Comparison of ENCODE assay signal across 7 mouse cellular contexts in the genomic region with DNA sequence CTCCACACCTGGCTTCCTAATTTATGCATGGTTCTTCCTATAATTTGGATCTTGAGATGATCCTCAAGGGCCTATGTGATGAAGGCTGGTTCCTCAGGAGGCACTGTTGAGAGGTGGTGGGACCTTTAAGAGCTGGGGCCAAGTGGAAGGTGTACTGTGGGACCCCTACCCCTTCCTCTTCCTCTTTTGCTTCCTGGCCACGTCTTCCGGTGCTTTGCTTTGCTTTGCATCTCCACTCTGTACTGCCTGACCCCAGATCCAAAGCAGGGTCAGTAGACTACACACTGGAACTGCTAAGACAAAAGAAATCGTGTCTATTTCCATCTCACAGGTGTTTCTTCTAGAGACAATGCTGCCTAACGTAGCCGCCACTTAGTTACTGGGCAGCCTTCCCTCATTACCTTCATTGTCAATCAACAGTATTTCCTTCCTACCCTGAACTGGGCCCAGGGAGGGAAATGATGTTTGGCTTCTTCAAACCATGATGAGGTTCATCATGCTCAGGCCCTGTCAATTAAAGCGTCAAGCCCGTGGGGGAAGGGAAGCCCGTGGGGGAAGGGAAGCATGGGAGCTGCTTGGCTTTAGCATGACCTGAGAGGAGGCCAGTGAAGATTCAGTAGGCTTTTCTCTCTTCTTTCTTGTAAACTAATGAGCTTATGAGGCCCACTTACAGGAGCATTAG. TPM values are rescaled to one million over a fixed set of nuclear protein-coding genes. Genes with fewer than 3 reads are reported as not detected.
A peak's percentile ranks its signal among the peaks of the same experiment; 100 is the strongest.
DNase-seq lines count a peak whose midpoint lies in the region; ATAC-seq and TF ChIP-seq lines count a peak whose summit lies in the region.

No protein-coding gene starts in this region.

- H3K27me3 ChIP-seq in embryonic facial prominence, embryonic 12.5 days, result no peaks in the 10 kb centered on the region
- H3K27me3 ChIP-seq in intestine, embryonic 14.5 days (replicated peaks; ENCODE audit: control insufficient read depth, insufficient read depth, low read length), result no peaks in the 10 kb centered on the region
- no peaks in the 10 kb centered on the region for H3K27me3 ChIP-seq in neural tube, embryonic 14.5 days (ENCODE audit: control insufficient read depth, insufficient read depth, low read length)

- no peak overlapping the region for H3K9ac ChIP-seq in embryonic facial prominence, embryonic 12.5 days
- no peak overlapping the region for H3K9ac ChIP-seq in intestine, embryonic 14.5 days (ENCODE audit: low read length)
- H3K9ac ChIP-seq in neural tube, embryonic 14.5 days (replicated peaks; ENCODE audit: low read depth, low read length), result peak overlapping the region; percentile 98

- no peak for ATAC-seq in embryonic facial prominence, embryonic 12.5 days (ENCODE audit: insufficient number of reproducible peaks, insufficient read depth, low FRiP score, low TSS enrichment)
- ATAC-seq in intestine, embryonic 14.5 days (replicated peaks; ENCODE audit: low FRiP score, low TSS enrichment, low read depth), result no peak
- ATAC-seq in neural tube, embryonic 14.5 days (ENCODE audit: low read depth), result no peak

- peak overlapping the region; percentile 73; the same call in 1 of the 2 replicates for H3K27ac ChIP-seq in embryonic facial prominence, embryonic 12.5 days
- H3K27ac ChIP-seq in intestine, embryonic 14.5 days (ENCODE audit: low read depth), result peak overlapping the region; percentile 57
- H3K27ac ChIP-seq in neural tube, embryonic 14.5 days (ENCODE audit: low read depth, low read length), result peak overlapping the region; percentile 92
- no peak overlapping the region for H3K27ac ChIP-seq in layer of hippocampus, adult 2 months

- H3K4me3 ChIP-seq in embryonic facial prominence, embryonic 12.5 days, result peak overlapping the region; percentile 87
- peak overlapping the region; percentile 76; the same call in 1 of the 2 replicates for H3K4me3 ChIP-seq in intestine, embryonic 14.5 days (ENCODE audit: low read depth, low read length)
- peak overlapping the region; percentile 75 for H3K4me3 ChIP-seq in neural tube, embryonic 14.5 days (ENCODE audit: low read depth, low read length)
- H3K4me3 ChIP-seq in layer of hippocampus, adult 2 months, result no peak overlapping the region

- DNase-seq in thymus, postnatal 25 days, result peak; percentile 35
- no peak for DNase-seq in thymus, postnatal 10 days (ENCODE audit: low spot score in 2 of 2)
- DNase-seq in intestine, embryonic 14.5 days (ENCODE audit: low spot score), result no peak
- DNase-seq in adrenal gland, postnatal 10 days, result no peak
- DNase-seq in layer of hippocampus, adult 2 months (ENCODE audit: low spot score in 2 of 2), result no peak

- no peaks in the 10 kb centered on the region for H3K36me3 ChIP-seq in embryonic facial prominence, embryonic 12.5 days
- H3K36me3 ChIP-seq in intestine, embryonic 14.5 days (ENCODE audit: control insufficient read depth, insufficient read depth, low read length), result no peaks in the 10 kb centered on the region
- no peaks in the 10 kb centered on the region for H3K36me3 ChIP-seq in neural tube, embryonic 14.5 days (ENCODE audit: control insufficient read depth, insufficient read depth, low read length)

- WGBS in embryonic facial prominence, embryonic 12.5 days, result 43% methylated on average over 8 of the region's 8 CpGs
- WGBS in intestine, embryonic 14.5 days, result 54% methylated on average over 8 of the region's 8 CpGs
- WGBS in neural tube, embryonic 14.5 days, result 40% methylated on average over 8 of the region's 8 CpGs

- H3K4me2 ChIP-seq in embryonic facial prominence, embryonic 12.5 days (replicated peaks), result peak overlapping the region; percentile 84
- peak overlapping the region; percentile 88 for H3K4me2 ChIP-seq in intestine, embryonic 14.5 days (ENCODE audit: low read length)
- H3K4me2 ChIP-seq in neural tube, embryonic 14.5 days (ENCODE audit: low read depth, low read length), result peak overlapping the region; percentile 79

- TF ChIP-seq CTCF in layer of hippocampus, adult 2 months (conservative IDR thresholded peaks at IDR 0.05), result no peak

- peaks cover 25% of the 10 kb centered on the region for H3K4me1 ChIP-seq in embryonic facial prominence, embryonic 12.5 days
- peaks cover 15% of the 10 kb centered on the region for H3K4me1 ChIP-seq in intestine, embryonic 14.5 days (replicated peaks; ENCODE audit: control insufficient read depth, insufficient read depth, low read length)
- H3K4me1 ChIP-seq in neural tube, embryonic 14.5 days (ENCODE audit: control insufficient read depth, insufficient read depth, low read length), result peaks cover 13% of the 10 kb centered on the region

- no peaks in the 10 kb centered on the region for H3K9me3 ChIP-seq in embryonic facial prominence, embryonic 12.5 days
- no peaks in the 10 kb centered on the region for H3K9me3 ChIP-seq in intestine, embryonic 14.5 days (ENCODE audit: control insufficient read depth, low read length)
- H3K9me3 ChIP-seq in neural tube, embryonic 14.5 days (ENCODE audit: control insufficient read depth, low read length), result no peaks in the 10 kb centered on the region

RNA-seq across cellular contexts. Expression of gene Tmsb10, which starts 2.9 kb away (rescaled TPM):
- polyA plus RNA-seq in embryonic facial prominence, embryonic 12.5 days (2016; fragmentation: Nextera tagmentation; extraction: Ambion mirVana), result 3,988 and 4,068 TPM in 2 replicates
- 2,511 and 2,566 TPM in 2 replicates for polyA plus RNA-seq in intestine, embryonic 14.5 days (2014; fragmentation: Nextera tagmentation; extraction: Ambion mirVana)
- polyA plus RNA-seq in neural tube, embryonic 14.5 days (2014; fragmentation: Nextera tagmentation; extraction: Ambion mirVana), result 4,880 and 5,654 TPM in 2 replicates
- total RNA-seq in adrenal gland, postnatal 10 days (2021), result 100 to 1,000 TPM; 483 to 577 TPM
- 100 to 1,000 TPM; 318 to 329 TPM for total RNA-seq in layer of hippocampus, adult 2 months (2021)

RNA-seq across cellular contexts. Expression of gene Kcmf1, which starts 55.9 kb away (rescaled TPM):
- 48.0 and 57.3 TPM in 2 replicates for polyA plus RNA-seq in embryonic facial prominence, embryonic 12.5 days (2016; fragmentation: Nextera tagmentation; extraction: Ambion mirVana)
- 36.3 and 40.7 TPM in 2 replicates for polyA plus RNA-seq in intestine, embryonic 14.5 days (2014; fragmentation: Nextera tagmentation; extraction: Ambion mirVana)
- polyA plus RNA-seq in neural tube, embryonic 14.5 days (2014; fragmentation: Nextera tagmentation; extraction: Ambion mirVana), result 36.3 and 37.1 TPM in 2 replicates
- total RNA-seq in adrenal gland, postnatal 10 days (2021), result 10 to 100 TPM; 85.5 to 91.6 TPM
- total RNA-seq in layer of hippocampus, adult 2 months (2021), result 10 to 100 TPM; 57.8 to 64.1 TPM
